Mouse (Mus musculus): ENCODE measurements around the gene Suds3.
A peak's percentile ranks its signal among the peaks of the same experiment; 100 is the strongest.

Suds3 gene

DNA sequence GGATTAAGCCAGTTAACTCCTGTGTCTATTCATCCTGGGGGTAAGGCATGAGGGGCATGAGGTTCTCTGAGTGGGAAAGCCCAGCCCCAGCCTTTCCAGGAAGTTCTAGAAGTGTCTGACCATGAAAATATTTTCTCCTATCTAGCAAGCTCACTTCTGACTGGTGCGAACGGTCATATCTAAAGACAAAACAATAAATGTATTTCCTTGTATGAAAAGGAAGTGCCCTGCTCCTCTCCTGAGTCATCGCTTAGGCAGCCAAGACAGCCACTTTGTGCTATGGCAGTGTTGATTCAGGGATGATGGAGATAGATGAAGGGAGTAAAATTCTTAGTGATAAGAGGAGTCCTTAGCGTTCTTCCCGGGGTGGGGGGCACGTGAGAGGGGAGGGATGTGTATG, 7.2 kb upstream of the Suds3 start:
- TF ChIP-seq GATA4 (IDR thresholded peaks at IDR 0.05; ENCODE audit: insufficient replicate concordance, low read length), result peak; percentile 48; the same call in 1 of the 2 replicates

DNA sequence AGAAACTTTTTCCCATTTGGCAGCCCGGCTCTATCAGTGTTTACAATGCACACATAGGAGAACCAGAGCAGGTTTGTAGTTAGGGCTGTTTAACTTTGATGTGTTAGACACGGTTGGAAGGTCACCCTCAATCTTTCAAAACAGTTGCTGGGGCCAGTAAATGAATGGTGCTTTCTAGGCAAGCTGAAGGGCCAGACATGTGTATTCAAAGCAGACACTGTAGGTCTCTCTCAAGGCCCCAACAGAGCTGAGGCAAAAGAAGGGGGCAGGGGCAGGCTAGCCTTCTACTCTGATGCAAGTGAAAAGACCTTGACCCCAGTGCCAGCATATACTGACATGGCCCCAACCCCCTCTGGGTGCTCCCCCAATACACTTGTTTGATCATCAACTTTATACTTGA, 5.7 kb upstream of the Suds3 start:
- TF ChIP-seq GATA4 (IDR thresholded peaks at IDR 0.05; ENCODE audit: insufficient replicate concordance, low read length), result no peak

DNA sequence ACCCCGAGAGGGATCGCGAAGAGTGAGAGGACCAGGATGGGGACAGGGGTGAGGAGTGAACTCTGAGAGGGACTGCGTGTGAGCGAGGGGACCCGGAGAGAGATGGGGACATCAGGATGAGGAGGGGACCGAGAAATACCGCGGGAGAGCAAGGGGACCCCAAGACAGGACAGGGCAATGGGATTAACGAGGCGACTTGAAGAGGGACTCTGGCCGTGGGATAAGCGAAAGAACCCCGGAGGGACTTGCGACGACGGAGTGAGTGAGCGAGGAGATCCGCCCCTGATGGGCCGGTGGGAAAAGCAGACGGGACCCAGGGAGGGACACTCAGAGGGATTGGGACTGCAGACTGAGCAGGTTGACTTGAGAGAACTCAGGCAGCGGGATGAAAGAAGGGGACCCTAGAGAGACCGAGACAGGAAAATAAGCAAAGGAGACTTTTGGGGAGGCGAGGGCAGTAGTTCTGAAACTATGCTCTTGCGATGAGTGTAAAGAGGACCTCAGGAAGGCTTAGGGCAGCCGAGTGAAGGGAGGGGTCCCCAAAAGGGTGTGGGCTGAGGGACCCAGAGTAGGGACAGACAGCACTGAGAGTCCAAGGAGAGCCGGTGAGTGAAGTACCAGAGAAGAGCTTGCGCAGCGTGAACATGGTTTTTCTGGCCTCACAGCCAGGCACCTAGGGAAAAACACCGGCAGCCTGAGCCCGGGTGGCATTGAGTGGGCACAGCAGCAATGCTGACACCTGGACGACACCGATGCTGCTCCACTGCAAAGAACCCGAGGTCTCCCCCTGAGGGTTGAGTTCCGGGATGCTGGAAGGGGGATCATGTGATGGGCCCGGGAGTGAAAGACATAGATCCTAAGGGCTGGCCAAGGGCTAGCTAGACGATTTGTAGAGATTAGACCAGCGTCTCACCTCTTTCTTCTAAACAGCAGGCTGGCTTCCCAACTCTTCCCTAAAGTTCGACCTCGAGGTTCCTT, 4.9 kb upstream of the Suds3 start:
- no peak for TF ChIP-seq GATA4 (IDR thresholded peaks at IDR 0.05; ENCODE audit: insufficient replicate concordance, low read length)

DNA sequence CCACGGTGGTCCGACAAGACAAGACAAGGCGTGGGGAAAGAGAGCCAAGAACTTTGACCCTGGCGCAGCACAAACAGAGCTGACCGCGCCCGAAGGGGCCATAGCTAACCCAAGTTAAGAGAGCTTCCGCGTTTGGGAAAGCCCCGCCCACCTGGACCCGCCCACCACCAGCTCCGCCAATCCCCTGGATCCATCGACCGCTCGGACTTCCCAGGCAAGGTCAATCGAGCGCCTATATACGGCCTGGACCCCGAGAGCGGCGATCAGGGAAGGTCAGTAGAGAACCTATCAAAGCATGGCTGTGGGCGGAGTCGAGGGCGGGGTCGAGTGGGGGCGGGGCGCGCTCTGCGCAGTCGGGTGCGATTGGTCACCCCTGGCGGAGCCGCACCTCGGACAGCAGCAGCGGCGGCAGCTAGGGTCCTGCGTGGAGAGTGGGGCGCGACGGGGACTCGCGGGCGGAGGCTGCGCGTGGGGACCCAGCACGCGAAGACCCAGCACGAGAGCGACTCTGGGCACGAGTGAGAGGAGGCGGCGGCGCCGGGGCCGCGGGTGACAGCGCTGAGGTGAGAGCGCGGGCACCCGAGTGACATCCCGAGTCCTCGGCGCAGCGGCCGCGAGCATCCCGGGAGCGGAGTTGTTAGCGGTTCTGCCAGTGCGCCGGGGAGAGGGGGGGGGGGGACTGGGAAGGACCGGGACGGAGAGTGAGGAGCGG, 4.0 kb upstream of the Suds3 start, which contains the start of gene Taok3:
TSS of gene Taok3 (plus strand) at position 353 of the 712 bp plus-strand sequence.
- TF ChIP-seq GATA4 (IDR thresholded peaks at IDR 0.05; ENCODE audit: insufficient replicate concordance, low read length), result no peak; the same call in 1 of the 2 replicates

DNA sequence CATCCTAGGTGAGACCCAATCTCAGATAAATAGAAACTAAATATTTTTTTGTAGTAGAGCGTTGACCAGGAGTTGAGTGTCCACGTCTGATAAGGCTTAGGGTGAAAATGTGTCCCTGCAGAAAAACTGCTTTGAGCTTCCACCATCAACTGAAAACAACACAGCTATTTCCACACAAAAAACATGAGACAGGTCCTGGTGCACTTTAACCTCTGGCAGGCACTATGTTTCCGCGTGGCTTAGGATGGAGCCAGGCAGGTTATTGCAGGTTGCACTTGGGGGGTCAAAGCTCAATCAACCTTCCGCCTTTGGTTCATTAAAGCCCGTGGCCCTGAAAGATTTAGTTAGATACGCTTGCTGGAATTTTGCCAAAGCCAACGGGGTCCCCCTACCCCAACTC, 2.9 kb upstream of the Suds3 start:
- peak; percentile 77; the same call in 1 of the 2 replicates for TF ChIP-seq GATA4 (IDR thresholded peaks at IDR 0.05; ENCODE audit: insufficient replicate concordance, low read length)

DNA sequence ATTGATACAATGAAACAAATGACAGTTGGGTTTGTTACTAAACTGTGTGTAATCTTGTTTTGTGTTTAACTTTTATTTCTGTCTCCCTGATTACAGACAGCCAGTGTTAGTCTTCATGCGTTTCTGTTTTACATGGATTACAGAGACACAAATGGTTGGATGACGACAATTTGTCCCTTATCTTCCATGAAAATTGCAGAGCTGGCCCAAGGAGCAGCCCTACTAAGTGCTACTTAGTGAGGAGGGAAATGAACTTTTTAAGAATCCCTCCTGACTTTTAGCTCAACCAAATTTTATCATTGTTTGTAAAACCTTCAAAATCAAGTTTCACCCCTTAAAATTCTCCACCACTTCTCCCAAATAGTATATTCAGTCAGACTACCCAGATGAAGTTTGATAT, 2.3 kb upstream of the Suds3 start:
- no peak for TF ChIP-seq GATA4 (IDR thresholded peaks at IDR 0.05; ENCODE audit: insufficient replicate concordance, low read length)

DNA sequence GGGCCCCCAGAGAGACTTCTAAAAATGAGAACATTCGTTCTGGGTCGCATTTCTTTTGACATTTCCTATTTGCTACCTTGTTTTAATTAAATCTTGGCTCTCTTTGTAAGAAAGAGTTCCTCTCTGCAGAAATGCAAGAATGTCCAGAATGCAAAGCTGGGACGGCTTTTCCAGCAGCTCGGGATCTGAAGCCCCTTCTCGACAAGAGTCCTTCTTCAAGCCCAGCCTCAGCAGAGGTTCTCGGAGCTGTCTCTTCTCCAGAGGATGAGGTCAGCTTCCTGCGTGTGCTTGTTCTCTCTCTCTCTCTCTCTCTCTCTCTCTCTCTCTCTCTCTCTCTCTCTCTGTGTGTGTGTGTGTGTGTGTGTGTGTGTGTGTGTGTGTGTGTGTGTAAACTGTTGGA, 1.8 kb upstream of the Suds3 start:
- no peak for TF ChIP-seq GATA4 (IDR thresholded peaks at IDR 0.05; ENCODE audit: insufficient replicate concordance, low read length)

DNA sequence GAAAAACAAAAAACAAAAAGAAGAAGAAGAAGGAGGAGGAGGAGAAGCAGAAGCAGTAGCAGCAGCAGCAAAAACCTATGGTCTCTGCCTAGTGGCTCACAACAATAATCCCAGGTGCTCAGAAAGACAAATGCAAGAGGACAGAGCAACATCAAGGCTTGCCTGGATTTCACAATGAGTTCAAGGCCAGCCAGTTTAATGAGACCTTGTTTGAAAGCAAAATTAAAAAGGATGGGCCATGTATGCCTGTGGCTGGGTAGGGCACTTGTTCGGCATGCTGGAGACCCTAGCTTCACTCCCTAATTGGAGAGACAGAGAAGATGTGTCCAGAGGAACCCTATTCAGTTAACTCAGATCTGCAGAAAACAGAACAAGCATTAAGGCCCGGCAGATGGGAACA, 1.3 kb upstream of the Suds3 start:
- TF ChIP-seq GATA4 (IDR thresholded peaks at IDR 0.05; ENCODE audit: insufficient replicate concordance, low read length), result no peak

DNA sequence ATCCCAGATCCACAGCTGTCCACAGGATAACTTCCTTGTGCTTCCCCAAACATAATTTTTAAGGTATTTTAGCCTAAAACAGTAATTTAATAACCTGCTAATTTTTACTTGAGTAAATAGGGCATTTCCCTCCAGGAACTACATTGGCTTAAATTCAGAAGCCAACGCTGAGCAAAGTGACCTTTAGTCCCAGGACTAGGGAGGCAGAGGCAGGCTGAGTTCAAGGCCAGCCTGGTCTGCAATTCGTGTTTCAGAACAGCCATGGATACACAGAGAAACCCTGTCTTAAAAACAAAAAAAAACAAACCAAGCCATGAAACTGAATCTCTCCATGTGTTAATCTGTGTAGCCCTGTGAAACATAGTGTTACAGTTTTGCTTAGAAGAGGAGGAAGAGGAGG, 747 bp upstream of the Suds3 start:
- TF ChIP-seq GATA4 (IDR thresholded peaks at IDR 0.05; ENCODE audit: insufficient replicate concordance, low read length), result no peak

DNA sequence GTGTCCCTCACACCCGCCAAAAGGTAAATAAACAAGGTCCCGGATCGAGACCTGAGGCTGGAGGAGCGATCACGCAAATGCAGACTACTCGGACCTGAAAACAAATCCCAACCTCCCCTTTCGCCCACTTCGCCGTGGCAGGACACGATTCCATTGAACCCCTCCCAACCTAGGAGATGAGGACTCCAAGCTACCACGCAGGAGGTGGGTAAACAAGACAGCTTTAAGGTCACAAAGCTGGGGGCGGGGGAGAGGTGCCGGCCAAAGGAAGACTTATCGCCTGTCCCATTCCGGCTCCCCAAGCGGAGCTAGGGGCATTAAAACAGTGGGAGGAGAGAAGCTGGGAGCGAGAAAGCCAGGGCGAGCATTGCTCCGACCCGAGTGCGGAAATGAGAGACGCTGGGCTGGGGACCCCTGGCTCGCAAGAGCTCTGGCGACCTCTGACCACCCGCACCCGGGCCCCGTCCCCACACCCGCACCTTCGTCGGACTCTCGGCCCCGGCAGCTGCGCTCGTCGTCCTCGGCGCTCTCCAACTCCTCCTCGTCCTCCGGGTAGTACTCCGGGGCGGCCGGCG, 633 bp downstream of the Suds3 start:
- no peak for TF ChIP-seq GATA4 (IDR thresholded peaks at IDR 0.05; ENCODE audit: insufficient replicate concordance, low read length)

DNA sequence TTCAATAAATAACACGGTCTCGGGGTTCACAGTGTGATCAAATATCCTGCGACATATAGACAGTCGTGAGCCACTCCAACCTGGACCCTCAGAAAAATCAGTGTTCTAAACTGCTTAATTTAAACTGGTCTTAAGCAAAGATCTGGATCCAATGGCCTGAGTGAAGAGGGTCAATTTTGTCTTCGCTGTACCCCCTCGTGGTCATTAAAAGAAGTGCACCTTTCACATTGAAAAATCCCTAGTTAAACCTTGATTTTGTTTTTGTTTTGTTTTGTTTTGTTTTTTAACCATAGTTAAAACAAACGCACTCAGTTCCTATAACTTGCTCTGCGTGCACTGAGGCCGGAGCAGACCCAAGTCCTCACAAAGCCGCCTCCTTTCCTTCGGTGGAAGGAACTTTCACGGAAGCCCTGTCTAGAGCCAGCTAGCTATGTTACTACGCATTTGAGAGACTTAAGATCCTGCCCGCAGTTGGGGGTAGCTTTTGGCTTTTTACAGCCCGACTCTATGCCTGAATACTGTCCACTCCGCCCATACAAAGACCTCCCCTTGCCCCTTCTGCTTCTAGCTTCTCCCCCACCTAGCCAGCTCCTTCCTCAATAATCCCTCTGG, 1.2 kb downstream of the Suds3 start:
- no peak for TF ChIP-seq GATA4 (IDR thresholded peaks at IDR 0.05; ENCODE audit: insufficient replicate concordance, low read length)

DNA sequence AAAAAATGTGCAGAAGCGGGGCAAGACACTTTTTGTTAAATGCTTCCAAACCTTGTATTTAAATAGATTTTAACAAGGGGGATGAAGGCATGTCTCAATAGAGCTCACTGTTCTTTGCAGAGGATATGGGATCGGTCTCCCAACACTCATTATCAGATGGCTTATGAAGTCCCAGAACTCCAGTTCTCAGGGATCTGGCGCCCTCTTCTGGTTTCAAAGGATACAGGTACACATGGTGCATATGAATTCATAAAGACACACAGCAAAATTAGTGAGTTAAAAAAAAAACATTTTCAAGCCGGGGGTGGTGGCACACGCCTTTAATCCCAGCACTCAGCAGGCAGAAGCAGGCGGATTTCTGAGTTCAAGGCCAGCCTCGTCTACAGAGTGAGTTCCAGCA, 2.6 kb downstream of the Suds3 start:
- no peak for TF ChIP-seq GATA4 (IDR thresholded peaks at IDR 0.05; ENCODE audit: insufficient replicate concordance, low read length)

DNA sequence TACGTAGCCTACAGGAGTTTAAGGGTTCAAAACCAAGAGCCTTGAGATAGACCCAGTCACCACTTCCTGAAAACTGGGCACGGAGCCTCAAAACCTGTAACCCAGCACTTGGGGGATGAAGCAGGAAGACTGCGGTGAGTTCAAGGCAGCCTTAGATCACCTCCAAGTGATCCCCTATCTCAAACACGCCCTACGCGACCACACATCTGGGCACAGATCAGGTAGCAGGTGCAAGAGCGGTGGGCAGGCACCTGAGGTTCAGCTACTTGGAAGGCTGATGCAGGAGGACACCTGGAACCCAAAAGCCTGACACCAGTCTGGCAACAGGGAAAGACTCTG, 4.2 kb downstream of the Suds3 start:
- TF ChIP-seq GATA4 (IDR thresholded peaks at IDR 0.05; ENCODE audit: insufficient replicate concordance, low read length), result no peak

DNA sequence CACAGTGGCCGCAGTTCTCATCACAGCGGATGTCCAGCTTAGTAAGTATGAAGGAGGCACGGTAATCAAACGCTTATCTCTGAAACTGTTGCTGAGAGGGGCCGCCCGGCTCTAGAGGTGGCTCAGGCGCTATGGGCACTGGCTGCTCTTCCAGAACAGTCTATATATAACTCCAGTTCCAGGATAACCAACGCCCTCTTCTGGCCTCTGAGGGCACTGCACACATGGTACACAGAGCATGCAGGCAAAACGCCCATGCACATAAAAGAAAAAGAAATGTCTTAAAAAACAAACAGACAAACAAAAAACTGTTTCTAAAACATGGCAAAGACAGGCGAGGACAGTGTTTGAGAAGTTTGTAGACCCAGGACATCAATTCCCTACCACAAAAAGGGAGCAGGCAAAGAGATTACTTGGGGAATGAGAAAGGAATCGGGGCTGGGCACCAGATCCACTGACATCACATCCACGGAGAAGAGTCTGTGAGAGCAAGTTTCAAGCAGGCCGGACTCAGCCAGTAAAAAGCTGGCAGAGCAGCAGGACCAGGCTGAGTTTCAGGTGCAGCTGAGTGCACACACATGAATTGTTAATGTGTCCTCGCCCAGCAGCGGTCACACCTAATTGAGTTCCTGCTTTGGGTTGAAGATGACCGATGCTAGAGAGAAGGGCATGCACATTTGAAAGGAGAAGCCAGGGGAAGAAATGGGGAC, 4.7 kb downstream of the Suds3 start:
- TF ChIP-seq GATA4 (IDR thresholded peaks at IDR 0.05; ENCODE audit: insufficient replicate concordance, low read length), result no peak

DNA sequence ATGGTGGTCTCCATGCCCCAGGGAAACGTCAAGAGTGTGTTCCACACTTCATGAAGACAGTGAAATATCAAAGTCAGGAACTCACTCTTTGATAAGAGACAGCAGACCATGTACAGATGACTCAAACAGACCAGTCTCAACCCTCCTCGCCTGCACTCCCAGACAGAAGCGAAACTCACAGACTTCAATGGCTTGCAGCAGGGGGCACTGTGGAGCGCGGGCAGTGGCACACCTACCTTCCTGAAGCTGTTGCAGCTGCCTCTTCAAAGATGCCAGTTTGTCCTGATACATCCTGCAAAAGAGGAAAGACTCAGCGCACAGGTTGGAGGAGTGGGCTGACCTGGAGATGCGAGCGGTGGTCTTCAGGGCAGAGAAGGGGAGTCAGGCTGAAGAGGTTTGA, 6.4 kb downstream of the Suds3 start:
- no peak for TF ChIP-seq GATA4 (IDR thresholded peaks at IDR 0.05; ENCODE audit: insufficient replicate concordance, low read length)
